Mouse (Mus musculus): ENCODE data around the gene Eif2b5. TPM values are rescaled to one million over a fixed set of nuclear protein-coding genes. Genes with fewer than 3 reads are reported as not detected.

The Eif2b5 gene
- polyA plus RNA-seq, 1 experiment, result 33.9 TPM

GRCm38 (mm10) chr16:20471686-20472085, 26.9 kb upstream of the Eif2b5 start:
- TF ChIP-seq CTCF (conservative IDR thresholded peaks at IDR 0.05; ENCODE audit: insufficient read depth, insufficient read length, low read depth, low read length) (no peak), POLR2A (IDR thresholded peaks at IDR 0.05; ENCODE audit: low read depth, low read length) (no peak)
- peaks cover under 1% of the 10 kb centered on the region; the same call in 1 of the 2 replicates for H3K4me1 ChIP-seq (ENCODE audit: control insufficient read depth, insufficient read depth, low read length)
- H3K27ac ChIP-seq (ENCODE audit: insufficient read depth, low read depth, low read length), result peak overlapping the region; percentile 80; the same call in 1 of the 2 replicates
- no peak overlapping the region for H3K4me3 ChIP-seq (ENCODE audit: insufficient read depth, low read depth, low read length)
- H3K27me3 ChIP-seq (replicated peaks; ENCODE audit: control insufficient read depth, insufficient read depth, low read length), result no peaks in the 10 kb centered on the region
- WGBS, result 59% methylated on average over 1 of the region's 1 CpGs
- DNase-seq, result peak; percentile 81
- H3K36me3 ChIP-seq (ENCODE audit: control insufficient read depth, insufficient read depth, low read length), result no peaks in the 10 kb centered on the region

- 88% methylated on average over 1 of the region's 1 CpGs for WGBS
- TF ChIP-seq CTCF (conservative IDR thresholded peaks at IDR 0.05; ENCODE audit: insufficient read depth, insufficient read length, low read depth, low read length), result no peak
- DNase-seq, result no peak
These were observed 24.9 kb upstream of the Eif2b5 start for GRCm38 (mm10) chr16:20473748-20474147.

DNA sequence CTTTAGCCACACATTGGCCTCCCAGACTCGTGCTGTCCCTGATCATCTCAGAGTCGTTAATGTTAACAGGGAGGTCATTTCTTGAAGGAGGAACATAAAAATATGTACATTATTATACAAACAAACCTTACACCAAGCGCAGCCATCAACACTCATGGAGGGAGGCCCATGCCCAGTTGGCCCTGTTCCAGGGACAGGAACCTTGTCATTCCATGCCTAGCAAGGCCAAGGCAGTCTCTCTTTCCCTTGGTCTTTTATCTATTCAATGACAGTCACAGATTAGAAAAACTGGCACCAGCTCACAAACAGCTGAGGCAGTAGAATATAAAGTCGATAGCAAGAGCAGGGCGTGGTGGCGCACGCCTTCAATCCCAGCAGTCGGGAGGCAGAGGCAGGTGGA, 24.4 kb upstream of the Eif2b5 start:
- Histone ChIP-seq H3K4me3 (ENCODE audit: insufficient read depth, low read depth, low read length) (no peak overlapping the region), H3K36me3 (ENCODE audit: control insufficient read depth, insufficient read depth, low read length) (no peaks in the 10 kb centered on the region), H3K27me3 (replicated peaks; ENCODE audit: control insufficient read depth, insufficient read depth, low read length) (no peaks in the 10 kb centered on the region), H3K27ac (ENCODE audit: insufficient read depth, low read depth, low read length) (no peak overlapping the region), H3K4me1 (ENCODE audit: control insufficient read depth, insufficient read depth, low read length) (peaks cover 8% of the 10 kb centered on the region)
- no peak for DNase-seq
- TF ChIP-seq POLR2A (IDR thresholded peaks at IDR 0.05; ENCODE audit: low read depth, low read length), result no peak
- no peak for TF ChIP-seq CTCF (conservative IDR thresholded peaks at IDR 0.05; ENCODE audit: insufficient read depth, insufficient read length, low read depth, low read length)
- WGBS, result 93% methylated on average over 8 of the region's 8 CpGs

More at GRCm38 (mm10) chr16:20473748-20474147, 24.9 kb upstream of the Eif2b5 start:
- Histone ChIP-seq H3K27ac (ENCODE audit: insufficient read depth, low read depth, low read length) (no peak overlapping the region), H3K27me3 (replicated peaks; ENCODE audit: control insufficient read depth, insufficient read depth, low read length) (no peaks in the 10 kb centered on the region), H3K36me3 (ENCODE audit: control insufficient read depth, insufficient read depth, low read length) (no peaks in the 10 kb centered on the region), H3K4me3 (ENCODE audit: insufficient read depth, low read depth, low read length) (no peak overlapping the region), H3K4me1 (ENCODE audit: control insufficient read depth, insufficient read depth, low read length) (peaks cover 8% of the 10 kb centered on the region)

DNA sequence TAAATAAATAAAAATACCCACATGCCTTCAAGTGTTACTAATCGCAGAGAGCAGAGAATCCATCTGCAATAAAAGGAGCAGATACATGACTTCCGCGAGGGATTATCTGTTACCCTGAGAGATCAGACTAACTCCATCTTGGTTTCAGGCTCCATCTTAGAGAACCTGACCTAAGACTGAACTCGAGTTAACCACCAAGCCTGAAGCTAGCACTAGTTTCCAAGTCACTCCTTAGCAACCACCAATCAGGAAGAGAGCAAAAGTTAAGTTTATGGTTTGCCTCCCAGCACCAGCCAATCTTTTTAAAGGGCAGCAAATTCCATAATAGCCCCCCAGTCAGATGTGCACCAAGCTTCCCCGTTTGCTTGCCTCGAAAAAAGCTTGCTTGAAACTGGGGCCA, 23.8 kb upstream of the Eif2b5 start:
- DNase-seq, result no peak
- Histone ChIP-seq H3K27me3 (replicated peaks; ENCODE audit: control insufficient read depth, insufficient read depth, low read length) (no peaks in the 10 kb centered on the region), H3K4me1 (ENCODE audit: control insufficient read depth, insufficient read depth, low read length) (peaks cover 8% of the 10 kb centered on the region), H3K4me3 (ENCODE audit: insufficient read depth, low read depth, low read length) (no peak overlapping the region), H3K36me3 (ENCODE audit: control insufficient read depth, insufficient read depth, low read length) (no peaks in the 10 kb centered on the region), H3K27ac (ENCODE audit: insufficient read depth, low read depth, low read length) (no peak overlapping the region)
- WGBS, result 78% methylated on average over 6 of the region's 6 CpGs
- TF ChIP-seq POLR2A (IDR thresholded peaks at IDR 0.05; ENCODE audit: low read depth, low read length), result no peak
- no peak for TF ChIP-seq CTCF (conservative IDR thresholded peaks at IDR 0.05; ENCODE audit: insufficient read depth, insufficient read length, low read depth, low read length)

GRCm38 (mm10) chr16:20475335-20475734, 23.3 kb upstream of the Eif2b5 start:
- H3K4me1 ChIP-seq (ENCODE audit: control insufficient read depth, insufficient read depth, low read length), result peaks cover 8% of the 10 kb centered on the region
- no peaks in the 10 kb centered on the region for H3K36me3 ChIP-seq (ENCODE audit: control insufficient read depth, insufficient read depth, low read length)
- WGBS, result 97% methylated on average over 1 of the region's 1 CpGs
- H3K4me3 ChIP-seq (ENCODE audit: insufficient read depth, low read depth, low read length), result no peak overlapping the region
- TF ChIP-seq POLR2A (IDR thresholded peaks at IDR 0.05; ENCODE audit: low read depth, low read length), result no peak
- no peak for TF ChIP-seq CTCF (conservative IDR thresholded peaks at IDR 0.05; ENCODE audit: insufficient read depth, insufficient read length, low read depth, low read length)
- no peaks in the 10 kb centered on the region for H3K27me3 ChIP-seq (replicated peaks; ENCODE audit: control insufficient read depth, insufficient read depth, low read length)
- no peak for DNase-seq
- H3K27ac ChIP-seq (ENCODE audit: insufficient read depth, low read depth, low read length), result no peak overlapping the region

DNA sequence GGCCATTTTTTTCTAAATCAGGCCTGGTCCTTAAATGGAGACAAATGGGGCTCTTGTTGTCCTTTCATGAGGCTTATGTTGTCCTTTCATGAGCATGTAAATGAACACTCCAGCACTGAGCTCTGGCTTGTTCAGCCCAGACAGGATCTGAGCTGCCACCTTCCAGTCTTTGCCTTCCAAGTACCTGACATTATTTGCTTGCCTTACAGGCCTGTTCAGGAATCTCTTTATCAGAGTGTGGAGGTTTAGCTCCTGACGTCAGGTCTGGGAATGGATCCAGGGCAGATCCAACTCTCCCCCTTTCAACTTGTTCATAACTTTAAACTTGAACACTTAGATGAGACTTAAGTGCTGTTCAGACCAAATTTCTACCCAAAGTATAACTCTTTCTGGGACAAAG, 21.8 kb upstream of the Eif2b5 start:
- WGBS, result 34% methylated on average over 1 of the region's 1 CpGs
- H3K4me3 ChIP-seq (ENCODE audit: insufficient read depth, low read depth, low read length), result no peak overlapping the region

DNA sequence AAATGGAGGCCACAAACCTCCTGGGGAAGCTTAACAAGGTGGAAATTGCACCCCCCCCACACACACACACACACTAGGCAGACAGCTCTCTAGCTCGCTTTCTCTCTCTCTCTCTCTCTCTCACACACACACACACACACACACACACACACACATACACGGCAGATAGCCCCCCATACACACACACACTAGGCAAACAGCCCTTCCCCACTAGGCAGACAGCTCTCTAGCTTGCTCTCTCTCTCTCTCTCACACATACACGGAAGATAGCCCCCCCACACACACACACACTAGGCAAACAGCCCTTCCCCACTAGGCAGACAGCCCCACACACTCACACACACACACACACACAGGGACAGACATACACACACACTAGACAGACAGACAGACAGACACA, 21.3 kb upstream of the Eif2b5 start:
- H3K4me1 ChIP-seq (ENCODE audit: control insufficient read depth, insufficient read depth, low read length), result peaks cover 8% of the 10 kb centered on the region
- no peaks in the 10 kb centered on the region for H3K27me3 ChIP-seq (replicated peaks; ENCODE audit: control insufficient read depth, insufficient read depth, low read length)
- H3K27ac ChIP-seq (ENCODE audit: insufficient read depth, low read depth, low read length), result peak overlapping the region; percentile 20; the same call in 1 of the 2 replicates
- no peaks in the 10 kb centered on the region for H3K36me3 ChIP-seq (ENCODE audit: control insufficient read depth, insufficient read depth, low read length)
- WGBS, result 64% methylated on average over 3 of the region's 3 CpGs
- no peak overlapping the region for H3K4me3 ChIP-seq (ENCODE audit: insufficient read depth, low read depth, low read length)
- DNase-seq, result no peak
- no peak for TF ChIP-seq CTCF (conservative IDR thresholded peaks at IDR 0.05; ENCODE audit: insufficient read depth, insufficient read length, low read depth, low read length)
- no peak for TF ChIP-seq POLR2A (IDR thresholded peaks at IDR 0.05; ENCODE audit: low read depth, low read length)

More for the DNA sequence above, 21.8 kb upstream of the Eif2b5 start:
- Histone ChIP-seq H3K36me3 (ENCODE audit: control insufficient read depth, insufficient read depth, low read length) (no peaks in the 10 kb centered on the region), H3K27ac (ENCODE audit: insufficient read depth, low read depth, low read length) (0 out of 2 replicates have a peak overlapping the region, but pooled peaks have one; percentile 20), H3K27me3 (replicated peaks; ENCODE audit: control insufficient read depth, insufficient read depth, low read length) (no peaks in the 10 kb centered on the region), H3K4me1 (ENCODE audit: control insufficient read depth, insufficient read depth, low read length) (peaks cover 8% of the 10 kb centered on the region)
- peak; percentile 47 for DNase-seq
- no peak for TF ChIP-seq POLR2A (IDR thresholded peaks at IDR 0.05; ENCODE audit: low read depth, low read length)
- no peak for TF ChIP-seq CTCF (conservative IDR thresholded peaks at IDR 0.05; ENCODE audit: insufficient read depth, insufficient read length, low read depth, low read length)

Measured in kidney, adult 2 months (tissue).